Mouse (Mus musculus): ENCODE results near the gene Adssl1. TPM values are rescaled to one million over a fixed set of nuclear protein-coding genes. Genes with fewer than 3 reads are reported as not detected.

Adssl1 gene
- total and polyA plus RNA-seq, 3 experiments: 58.2 to 63.9 TPM; not detected in 1

DNA sequence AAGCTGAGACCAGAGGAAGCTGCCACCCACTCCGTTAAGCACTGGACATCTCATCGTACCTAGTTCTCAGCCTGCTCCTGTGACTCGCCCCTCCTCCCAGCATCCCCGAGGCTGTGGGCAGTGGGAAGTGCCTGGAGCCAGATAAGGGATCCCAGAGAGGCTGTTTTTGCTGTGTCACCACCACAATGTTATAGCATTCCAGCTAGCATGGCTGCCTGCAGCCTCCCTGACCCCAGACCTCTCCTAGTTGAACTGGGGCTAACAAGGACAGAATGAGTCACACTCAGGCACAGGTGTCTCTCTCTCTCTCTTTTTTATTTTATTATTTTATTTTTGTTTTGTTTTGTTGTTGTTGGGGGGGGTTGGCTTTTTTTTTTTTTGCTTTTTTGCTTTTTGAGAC lies 20.6 kb upstream of the Adssl1 start (continued):
- TF ChIP-seq MYB (IDR thresholded peaks at IDR 0.05; ENCODE audit: low read depth, low read length) (peak; percentile 71), POLR2AphosphoS5 (IDR thresholded peaks at IDR 0.05; ENCODE audit: borderline replicate concordance, low read depth, low read length) (no peak), MEF2A (IDR thresholded peaks at IDR 0.05; ENCODE audit: extremely low read depth, insufficient replicate concordance, low read depth, low read length, poor library complexity, severe bottlenecking) (no peak), ZKSCAN1 (IDR thresholded peaks at IDR 0.05; ENCODE audit: low read depth, low read length) (peak; percentile 63; the same call in 1 of the 2 replicates), TAL1 (IDR thresholded peaks at IDR 0.05; ENCODE audit: low read length) (no peak), RCOR1 (IDR thresholded peaks at IDR 0.05; ENCODE audit: low read depth, low read length) (peak; percentile 99), SMC3 (IDR thresholded peaks at IDR 0.05; ENCODE audit: low read depth, low read length) (no peak; the same call in 1 of the 2 replicates), CHD1 (IDR thresholded peaks at IDR 0.05; ENCODE audit: low read depth, low read length) (no peak; the same call in none of the 2 replicates), UBTF (IDR thresholded peaks at IDR 0.05; ENCODE audit: borderline replicate concordance, insufficient read depth, low read depth, low read length) (peak; percentile 63; the same call in 1 of the 2 replicates), MAFK (IDR thresholded peaks at IDR 0.05; ENCODE audit: borderline replicate concordance, low read depth, low read length) (peak; percentile 99), JUND (IDR thresholded peaks at IDR 0.05; ENCODE audit: low read depth, low read length) (peak; percentile 93), ELF1 (IDR thresholded peaks at IDR 0.05; ENCODE audit: low read depth, low read length) (peak; percentile 70; the same call in 1 of the 2 replicates), BHLHE40 (IDR thresholded peaks at IDR 0.05; ENCODE audit: borderline replicate concordance, low read depth, low read length) (peak; percentile 86; the same call in 1 of the 2 replicates), NRF1 (IDR thresholded peaks at IDR 0.05; ENCODE audit: insufficient read depth, low read depth, low read length, poor library complexity, severe bottlenecking) (no peak), USF1 (IDR thresholded peaks at IDR 0.05; ENCODE audit: low read depth, low read length) (peak; percentile 35), TBP (IDR thresholded peaks at IDR 0.05; ENCODE audit: low read depth, low read length) (peak; percentile 77; the same call in 1 of the 2 replicates), MYC (IDR thresholded peaks at IDR 0.05; ENCODE audit: low read depth, low read length) (peak; percentile 92), ZMIZ1 (IDR thresholded peaks at IDR 0.05; ENCODE audit: low read depth, low read length) (peak; percentile 84; the same call in 1 of the 2 replicates), POLR2A (IDR thresholded peaks at IDR 0.05; ENCODE audit: control insufficient read depth in 1 of 2, insufficient read depth in 1 of 2, low read depth in 1 of 2, low read length in 2 of 2, poor library complexity in 1 of 2) (peak in 1 of 2 experiments; percentile 72; a peak in 1 of 4 replicates), TCF12 (IDR thresholded peaks at IDR 0.05; ENCODE audit: low read depth, low read length) (peak; percentile 98), E2F4 (IDR thresholded peaks at IDR 0.05; ENCODE audit: borderline replicate concordance, low read depth, low read length) (0 out of 2 replicates have a peak, but pooled peaks have one; percentile 49)

DNA sequence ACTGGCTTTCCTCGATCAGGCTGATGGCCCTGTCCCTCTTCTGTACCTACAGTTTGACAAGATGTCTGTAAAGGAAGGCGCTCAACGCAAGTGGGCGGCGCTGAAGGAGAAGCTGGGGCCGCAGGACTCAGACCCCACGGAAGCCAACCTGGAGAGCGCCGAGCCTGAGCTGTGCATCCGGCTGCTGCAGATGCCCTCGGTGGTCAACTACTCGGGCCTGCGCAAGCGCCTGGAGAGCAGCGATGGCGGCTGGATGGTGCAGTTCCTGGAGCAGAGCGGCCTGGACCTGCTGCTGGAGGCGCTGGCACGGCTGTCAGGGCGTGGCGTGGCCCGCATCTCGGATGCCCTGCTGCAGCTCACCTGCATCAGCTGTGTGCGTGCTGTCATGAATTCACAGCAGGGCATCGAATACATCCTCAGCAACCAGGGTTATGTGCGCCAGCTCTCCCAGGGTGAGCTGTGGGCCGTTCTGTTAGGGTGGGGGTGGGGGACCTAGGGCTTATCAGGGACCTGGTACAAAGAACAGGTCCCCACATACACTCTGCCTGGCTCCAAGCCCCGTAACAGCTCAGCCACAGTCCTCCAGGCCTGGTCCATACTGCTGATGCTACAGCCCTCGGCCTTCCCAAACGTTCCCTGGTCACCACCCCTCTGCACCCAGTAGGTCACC lies 19.8 kb upstream of the Adssl1 start:
- H3K36me3 ChIP-seq (ENCODE audit: control insufficient read depth in 1 of 2, insufficient read depth in 2 of 2, low read length in 2 of 2): peaks cover 6 to 29% of the 10 kb centered on the region in 2 experiments; a peak in 3 of 4 replicates
- peaks cover 26 to 35% of the 10 kb centered on the region in 2 experiments for H3K4me1 ChIP-seq (ENCODE audit: control insufficient read depth in 1 of 2, insufficient read depth in 2 of 2, low read length in 2 of 2)
- 0 out of 2 replicates have a peak, but pooled peaks have one; percentile 29 for TF ChIP-seq NELFE (IDR thresholded peaks at IDR 0.05; ENCODE audit: low read depth, low read length)
- peak; percentile 21; the same call in 1 of the 2 replicates for TF ChIP-seq E2F4 (IDR thresholded peaks at IDR 0.05; ENCODE audit: borderline replicate concordance, low read depth, low read length)
- TF ChIP-seq ZNF384 (IDR thresholded peaks at IDR 0.05; ENCODE audit: low read depth, low read length): no peak
- peak; percentile 63 for TF ChIP-seq ETS1 (IDR thresholded peaks at IDR 0.05; ENCODE audit: low read depth, low read length)
- no peak for TF ChIP-seq TAL1 (IDR thresholded peaks at IDR 0.05; ENCODE audit: low read length)
- no peak for TF ChIP-seq ZMIZ1 (IDR thresholded peaks at IDR 0.05; ENCODE audit: low read depth, low read length)
- no peak for TF ChIP-seq MEF2A (IDR thresholded peaks at IDR 0.05; ENCODE audit: extremely low read depth, insufficient replicate concordance, low read depth, low read length, poor library complexity, severe bottlenecking)
- TF ChIP-seq USF2 (IDR thresholded peaks at IDR 0.05; ENCODE audit: borderline replicate concordance in 1 of 2, insufficient read depth in 1 of 2, low read depth in 1 of 2, low read length in 2 of 2): no peak
- no peak for TF ChIP-seq NRF1 (IDR thresholded peaks at IDR 0.05; ENCODE audit: insufficient read depth, low read depth, low read length, poor library complexity, severe bottlenecking)
- TF ChIP-seq ZC3H11A (IDR thresholded peaks at IDR 0.05; ENCODE audit: low read depth, low read length): no peak
- TF ChIP-seq CHD1 (IDR thresholded peaks at IDR 0.05; ENCODE audit: low read depth, low read length): no peak
- no peak for TF ChIP-seq ELF1 (IDR thresholded peaks at IDR 0.05; ENCODE audit: low read depth, low read length)
- peak; percentile 28; the same call in 1 of the 2 replicates for TF ChIP-seq RCOR1 (IDR thresholded peaks at IDR 0.05; ENCODE audit: low read depth, low read length)
- 0 out of 2 replicates have a peak, but pooled peaks have one; percentile 64 for TF ChIP-seq MAZ (IDR thresholded peaks at IDR 0.05; ENCODE audit: low read depth, low read length)
- no peak for TF ChIP-seq BHLHE40 (IDR thresholded peaks at IDR 0.05; ENCODE audit: borderline replicate concordance, low read depth, low read length)
- peak; percentile 57 for TF ChIP-seq TCF12 (IDR thresholded peaks at IDR 0.05; ENCODE audit: low read depth, low read length)
- no peak for TF ChIP-seq RAD21 (IDR thresholded peaks at IDR 0.05; ENCODE audit: low read depth, low read length)
- no peak for TF ChIP-seq ZKSCAN1 (IDR thresholded peaks at IDR 0.05; ENCODE audit: low read depth, low read length)
- TF ChIP-seq UBTF (IDR thresholded peaks at IDR 0.05; ENCODE audit: borderline replicate concordance, insufficient read depth, low read depth, low read length): no peak
- no peak for TF ChIP-seq MAX (IDR thresholded peaks at IDR 0.05; ENCODE audit: low read length)

More for the DNA sequence above, 19.8 kb upstream of the Adssl1 start:
- no peak overlapping the region for H3K4me3 ChIP-seq (ENCODE audit: control insufficient read depth in 1 of 2, insufficient read depth in 1 of 2, low read depth in 2 of 2, low read length in 2 of 2)
- no peaks in the 10 kb centered on the region for H3K27me3 ChIP-seq (ENCODE audit: control insufficient read depth in 1 of 2, insufficient read depth in 2 of 2, low read length in 2 of 2)
- peak overlapping the region; percentile 21 for H3K9ac ChIP-seq (ENCODE audit: control insufficient read depth, low read depth, low read length, poor library complexity, severe bottlenecking)
- H3K27ac ChIP-seq (ENCODE audit: control insufficient read depth, low read depth, low read length): peak overlapping the region; percentile 67
- DNase-seq (ENCODE audit: low read depth, low spot score): peak; percentile 54
- H3K9me3 ChIP-seq (replicated peaks; ENCODE audit: insufficient read depth, low read length): no peaks in the 10 kb centered on the region
- peaks cover 14% of the 10 kb centered on the region for H3K79me2 ChIP-seq (ENCODE audit: control insufficient read depth, insufficient read depth, low read length, poor library complexity)
